Mouse (Mus musculus) heart, postnatal 25 days (tissue): ENCODE results near the gene P2rx7. TPM values are rescaled to one million over a fixed set of nuclear protein-coding genes. Genes with fewer than 3 reads are reported as not detected.

Experiments
- DNase-seq: peaks from one replicate; pipeline ENCODE4 v3.0.0; 2022; ENCODE audit warnings: low spot score
- intact Hi-C: fragments of 180-260 bp; cut with DNase I; formaldehyde crosslinking; loops from one replicate; pipeline ENCODE4 v1.15.1; 2025
- total RNA-seq, 2 experiments: library from RNA; stranded (reverse); gene quantifications; 2 replicates each; pipeline ENCODE4 v1.2.3; 2021

P2rx7 gene
- total RNA-seq = 1 to 10 TPM; 3.2 to 3.9 TPM

GRCm38 (mm10) chr5:122643701-122644100, at the start of gene P2rx7:
P2rx7 (plus strand) TSS chr5:122643911.
- intact Hi-C loops = no loop called here
- peak; percentile 58 for DNase-seq

- no peak for DNase-seq
- intact Hi-C loops = no loop called here
These were observed 48.2 kb upstream of the P2rx7 start for GRCm38 (mm10) chr5:122595470-122595869.

- intact Hi-C loops = no loop called here
- no peak for DNase-seq
These were observed 41.5 kb upstream of the P2rx7 start for GRCm38 (mm10) chr5:122602233-122602632.

DNA sequence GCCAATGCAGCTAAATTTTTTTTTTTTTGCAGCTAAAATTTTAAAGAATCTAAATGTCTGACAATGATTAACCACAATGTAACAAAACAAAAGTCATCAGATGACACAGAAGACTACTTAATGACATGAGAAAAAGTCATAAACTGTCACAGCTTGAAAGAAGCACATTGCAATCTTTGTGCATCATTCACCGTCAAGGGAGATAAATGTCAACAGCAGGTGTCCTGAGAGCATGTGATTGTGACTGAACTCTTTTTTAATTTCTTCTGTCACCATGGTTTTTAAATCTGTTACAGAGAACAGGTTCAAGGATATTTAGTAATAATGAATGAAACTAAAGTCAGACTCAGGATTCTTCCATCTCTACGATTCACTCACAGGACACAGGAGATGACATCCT, 38.8 kb upstream of the P2rx7 start:
- no peak for DNase-seq
- intact Hi-C loops = no loop called here

GRCm38 (mm10) chr5:122611651-122612050, 32.1 kb upstream of the P2rx7 start:
- intact Hi-C loops = no loop called here
- DNase-seq = no peak

DNA sequence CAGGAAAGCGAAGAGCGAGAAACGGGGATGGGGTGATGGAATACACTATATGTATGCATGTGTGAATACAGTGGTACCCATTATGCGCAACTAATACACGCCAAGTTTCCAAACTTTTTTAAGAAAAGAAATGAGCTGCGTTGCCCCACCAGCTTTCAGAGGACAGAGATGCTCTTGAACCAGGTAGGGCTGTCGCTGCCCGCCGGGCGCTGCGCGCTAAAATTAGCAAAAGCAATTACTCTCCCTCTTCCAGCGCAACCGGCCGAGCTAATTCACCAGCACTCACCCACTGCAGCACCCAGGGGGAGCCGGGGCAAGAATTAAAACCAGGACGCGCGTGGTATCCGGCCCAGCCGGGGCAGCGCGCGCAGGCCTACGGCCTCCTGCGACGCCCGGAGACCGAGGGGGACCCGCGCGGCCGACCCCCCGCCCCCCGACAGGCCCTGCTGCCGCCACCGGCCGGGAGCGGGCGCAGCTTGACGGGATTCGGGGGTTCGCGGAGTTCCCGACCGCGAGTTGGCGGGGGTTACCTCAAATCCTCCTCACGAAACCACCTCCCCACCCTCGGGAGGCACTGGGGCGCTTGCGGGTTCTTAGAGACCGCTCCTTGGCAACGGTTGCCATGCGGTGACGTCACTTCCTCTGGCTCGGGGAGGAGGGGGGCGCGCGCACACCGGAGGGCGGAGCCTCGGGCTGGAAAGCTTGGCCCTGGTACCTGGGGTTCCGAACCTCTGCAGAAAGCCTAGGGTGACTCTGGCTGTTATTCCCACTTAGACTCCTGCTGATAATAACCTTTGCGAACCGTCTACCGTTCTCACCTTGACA, 29.6 kb upstream of the P2rx7 start, which contains the start of gene Ift81:
Gene Ift81, minus strand, starts transcription at position 611 of the 825 bp plus-strand sequence.
- DNase-seq = peak; percentile 87
- intact Hi-C loops = no loop called here

- no peak for DNase-seq
- intact Hi-C loops = loop anchor here (2.0 to 5.0 kb wide), 2 partner anchors 57 to 70 kb away; no protein-coding TSS in a partner anchor
These were observed 26.0 kb upstream of the P2rx7 start for GRCm38 (mm10) chr5:122617718-122618117.

DNA sequence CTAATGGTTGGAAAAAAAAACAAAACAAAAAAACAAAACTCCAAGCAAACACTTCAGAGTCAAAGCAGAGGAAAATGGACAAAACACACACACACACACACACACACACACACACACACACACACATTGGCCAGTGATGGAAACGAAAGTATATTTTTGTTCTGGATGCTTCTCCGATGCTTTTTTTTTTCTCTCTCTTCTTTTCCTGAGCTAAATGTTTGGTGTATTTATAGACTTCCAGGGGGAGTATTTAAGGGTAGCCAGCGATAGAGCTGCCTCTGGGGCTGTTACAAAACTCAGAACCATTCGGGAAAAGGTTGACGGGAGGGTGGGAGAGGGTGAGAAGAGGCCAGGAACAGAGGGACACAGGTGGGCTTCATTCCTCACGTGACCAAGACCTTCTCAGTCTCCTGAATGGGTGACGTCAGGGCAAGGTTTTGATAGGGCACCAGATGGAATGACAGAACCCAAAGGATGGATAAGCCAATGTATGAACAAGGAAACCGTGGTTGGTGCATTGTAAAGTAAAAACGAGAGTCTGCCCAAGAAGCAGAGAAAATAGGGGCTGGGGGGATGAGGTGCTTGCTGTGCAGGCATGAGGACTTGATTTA, 23.9 kb upstream of the P2rx7 start:
- intact Hi-C loops = loop anchor here (1.0 to 10.0 kb wide), 3 partner anchors 72 to 355 kb away; partner anchors contain the start of gene Tctn1
- DNase-seq = no peak

DNA sequence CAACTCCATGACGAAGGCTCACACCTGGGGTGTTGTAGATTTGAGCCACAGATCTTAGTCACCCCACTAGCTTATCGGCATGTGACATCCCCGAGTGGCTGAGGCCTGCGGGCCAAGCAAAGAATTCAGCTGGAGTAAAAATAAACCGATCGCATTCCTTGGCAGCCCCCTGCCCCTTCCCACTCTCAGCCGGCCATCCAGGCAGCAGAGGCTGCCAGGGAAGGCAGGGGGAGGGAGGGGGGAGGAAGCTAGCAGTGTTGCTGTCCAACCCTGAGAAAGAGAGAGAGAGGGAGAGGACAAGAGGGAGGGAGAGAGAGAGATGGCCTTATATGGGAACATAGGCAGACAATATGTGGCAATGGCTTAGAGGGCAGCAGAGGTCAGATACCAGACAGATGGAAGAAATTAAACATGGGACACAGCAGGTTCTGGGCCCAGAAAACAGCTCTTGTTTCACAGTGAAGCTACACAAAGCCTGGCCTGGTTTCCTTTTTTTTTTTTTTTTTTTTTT, 22.3 kb upstream of the P2rx7 start:
- intact Hi-C loops = loop anchor here (10.0 kb wide), 1 partner anchor 357 kb away; the partner anchor contains the start of gene Tctn1
- DNase-seq = peak; percentile 77

GRCm38 (mm10) chr5:122622526-122622925, 21.2 kb upstream of the P2rx7 start:
- intact Hi-C loops = loop anchor here (10.0 kb wide), 1 partner anchor 358 kb away; the partner anchor contains the start of gene Tctn1
- no peak for DNase-seq

- intact Hi-C loops = loop anchor here (10.0 kb wide), 1 partner anchor 359 kb away; the partner anchor contains the start of gene Tctn1
These were observed 19.9 kb upstream of the P2rx7 start for GRCm38 (mm10) chr5:122623861-122624260.

GRCm38 (mm10) chr5:122624952-122625479, 18.7 kb upstream of the P2rx7 start:
- DNase-seq = no peak
- intact Hi-C loops = loop anchor here (5.0 to 10.0 kb wide), 2 partner anchors 102 to 360 kb away; partner anchors contain the start of gene Tctn1

More at GRCm38 (mm10) chr5:122623861-122624260, 19.9 kb upstream of the P2rx7 start:
- DNase-seq = no peak

DNA sequence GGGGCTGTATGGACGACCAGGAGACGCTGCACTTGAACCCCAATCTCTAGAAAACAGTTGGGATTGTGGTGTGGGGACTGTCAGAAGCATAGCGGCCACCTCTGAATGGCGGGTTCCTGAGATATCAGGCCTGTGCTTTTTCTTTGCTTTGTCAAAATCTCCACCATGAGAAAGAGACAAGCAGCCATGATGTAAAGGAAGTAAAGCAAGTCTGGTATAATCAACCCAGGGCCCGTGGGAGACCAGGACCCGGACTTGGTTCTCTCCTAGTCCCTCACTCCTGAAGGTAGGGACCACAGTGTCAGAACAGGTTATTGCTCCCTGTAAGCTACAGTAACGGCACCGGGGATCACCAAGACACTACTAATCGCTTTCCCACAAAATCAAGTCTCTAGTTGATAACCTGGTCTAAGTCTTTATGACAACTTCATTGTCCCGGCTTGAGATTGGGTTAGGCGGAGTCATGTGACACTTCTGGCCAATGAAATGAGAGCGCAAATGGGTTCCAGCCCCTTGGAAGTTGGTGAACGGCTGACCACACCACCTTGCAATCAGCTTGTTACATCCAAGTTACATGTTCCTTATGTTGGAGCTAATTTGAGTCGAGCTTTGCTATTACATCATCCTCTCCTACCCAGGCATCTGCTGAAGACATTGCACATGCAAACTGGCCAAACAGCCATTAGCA, 18.0 kb upstream of the P2rx7 start:
- no peak for DNase-seq
- intact Hi-C loops = loop anchor here (2.0 to 10.0 kb wide), 3 partner anchors 102 to 361 kb away; partner anchors contain the start of gene Tctn1

- intact Hi-C loops = loop anchor here (2.0 to 10.0 kb wide), 3 partner anchors 100 to 362 kb away; partner anchors contain the start of gene Tctn1
These were observed 16.5 kb upstream of the P2rx7 start for GRCm38 (mm10) chr5:122627243-122627642.

GRCm38 (mm10) chr5:122635228-122635627, 8.5 kb upstream of the P2rx7 start:
- DNase-seq = no peak
- intact Hi-C loops = no loop called here

More at GRCm38 (mm10) chr5:122627243-122627642, 16.5 kb upstream of the P2rx7 start:
- DNase-seq = peak; percentile 64

- intact Hi-C loops = no loop called here
- DNase-seq = no peak
These were observed 7.4 kb upstream of the P2rx7 start for GRCm38 (mm10) chr5:122636308-122636707.

DNA sequence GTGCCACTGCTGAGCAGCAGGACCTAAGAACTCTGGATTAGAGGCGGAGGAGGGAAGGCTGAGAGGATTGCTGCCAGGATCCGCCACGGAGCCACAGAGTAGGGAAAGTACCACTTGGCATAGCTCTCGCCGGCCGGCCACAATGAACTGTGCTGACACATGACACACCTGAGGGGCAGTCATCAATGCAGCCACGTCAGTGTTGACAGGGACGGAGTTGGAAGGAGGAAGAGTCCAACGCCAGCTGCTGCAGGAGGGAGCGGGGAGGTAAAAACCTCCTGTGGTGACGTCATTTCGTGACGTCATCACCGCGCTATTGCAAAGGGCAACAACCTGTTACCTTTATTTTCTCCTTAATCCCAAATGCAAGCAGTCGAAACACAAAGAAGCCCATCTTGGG, 6.8 kb upstream of the P2rx7 start:
- DNase-seq = no peak
- intact Hi-C loops = no loop called here

DNA sequence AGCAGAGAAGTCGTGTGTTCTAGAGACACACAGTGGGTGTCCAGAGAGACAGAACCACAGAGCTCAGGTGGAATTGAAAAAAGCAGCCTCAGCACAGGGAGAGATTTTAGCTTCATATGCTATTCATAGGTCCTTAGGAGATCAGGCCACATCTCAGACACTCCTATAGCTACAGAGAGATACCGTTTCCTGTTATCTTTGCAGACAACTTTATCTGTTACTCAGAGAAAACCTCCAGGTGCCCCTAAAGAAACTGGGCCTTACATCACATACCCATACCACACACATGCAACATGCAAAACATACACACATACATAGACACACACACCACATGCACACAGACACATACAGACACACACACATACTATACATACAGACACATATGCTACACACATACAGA, 5.4 kb upstream of the P2rx7 start:
- DNase-seq = no peak
- intact Hi-C loops = no loop called here

DNA sequence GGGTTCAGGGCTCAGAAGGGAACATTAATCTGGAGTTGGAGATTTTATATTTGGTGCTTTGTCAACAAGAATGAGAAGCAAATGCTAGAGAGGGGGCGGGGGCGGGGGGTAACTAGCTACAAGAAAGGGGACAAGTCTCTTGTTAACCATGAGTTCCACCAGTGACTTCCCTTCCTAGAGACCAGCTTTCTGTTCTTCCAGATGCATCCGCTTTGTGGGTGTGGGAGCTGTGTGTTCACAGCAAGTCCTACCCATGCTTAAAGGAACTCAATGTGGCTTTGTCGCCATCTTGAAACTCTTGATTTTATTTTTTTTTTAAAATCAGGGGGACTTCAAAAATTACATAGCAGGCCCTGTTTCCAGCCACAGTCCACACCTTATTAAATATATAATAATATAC, 4.2 kb upstream of the P2rx7 start:
- no peak for DNase-seq
- intact Hi-C loops = no loop called here

DNA sequence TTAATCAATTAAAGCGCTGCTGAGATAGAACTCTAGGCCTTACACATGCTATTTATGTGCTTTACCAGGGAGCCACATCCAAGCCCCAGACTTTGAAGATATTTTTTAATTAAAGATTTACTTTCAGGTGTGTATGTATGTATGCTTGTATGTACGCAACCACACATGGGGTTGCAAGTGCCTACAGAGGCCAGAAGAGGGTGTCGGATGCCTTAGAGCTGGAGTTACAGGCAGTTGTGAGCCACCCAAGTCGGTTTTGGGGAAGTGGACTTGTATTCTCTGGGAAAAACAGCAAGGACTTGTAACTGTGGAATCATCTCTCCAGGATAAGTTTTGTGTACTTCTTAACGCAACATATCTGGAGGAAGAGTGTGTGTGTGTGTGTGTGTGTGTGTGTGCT, 3.7 kb upstream of the P2rx7 start:
- no peak for DNase-seq
- intact Hi-C loops = no loop called here
